Mouse (Mus musculus): ENCODE results near the gene Rpl3.
"Not testable (repeated sequence)": the region's sequence is repeated elsewhere in the genome, so short reads cannot be mapped to it uniquely, and the experiment has no call there.

Rpl3 gene

GRCm38 (mm10) chr15:80091121-80091955, at the start of gene Rpl3, which contains the start of gene Syngr1:
Gene Rpl3, minus strand, starts transcription at chr15:80091868.
Gene Syngr1, plus strand, starts transcription at chr15:80091334.
- no peak for DNase-seq (ENCODE audit: low read depth, low spot score)

- DNase-seq (ENCODE audit: low read depth, low spot score), result no peak
Observed at GRCm38 (mm10) chr15:80140878-80141277, 49.2 kb upstream of the Rpl3 start.

GRCm38 (mm10) chr15:80140302-80140701, 48.6 kb upstream of the Rpl3 start:
- no peak for DNase-seq (ENCODE audit: low read depth, low spot score)

DNA sequence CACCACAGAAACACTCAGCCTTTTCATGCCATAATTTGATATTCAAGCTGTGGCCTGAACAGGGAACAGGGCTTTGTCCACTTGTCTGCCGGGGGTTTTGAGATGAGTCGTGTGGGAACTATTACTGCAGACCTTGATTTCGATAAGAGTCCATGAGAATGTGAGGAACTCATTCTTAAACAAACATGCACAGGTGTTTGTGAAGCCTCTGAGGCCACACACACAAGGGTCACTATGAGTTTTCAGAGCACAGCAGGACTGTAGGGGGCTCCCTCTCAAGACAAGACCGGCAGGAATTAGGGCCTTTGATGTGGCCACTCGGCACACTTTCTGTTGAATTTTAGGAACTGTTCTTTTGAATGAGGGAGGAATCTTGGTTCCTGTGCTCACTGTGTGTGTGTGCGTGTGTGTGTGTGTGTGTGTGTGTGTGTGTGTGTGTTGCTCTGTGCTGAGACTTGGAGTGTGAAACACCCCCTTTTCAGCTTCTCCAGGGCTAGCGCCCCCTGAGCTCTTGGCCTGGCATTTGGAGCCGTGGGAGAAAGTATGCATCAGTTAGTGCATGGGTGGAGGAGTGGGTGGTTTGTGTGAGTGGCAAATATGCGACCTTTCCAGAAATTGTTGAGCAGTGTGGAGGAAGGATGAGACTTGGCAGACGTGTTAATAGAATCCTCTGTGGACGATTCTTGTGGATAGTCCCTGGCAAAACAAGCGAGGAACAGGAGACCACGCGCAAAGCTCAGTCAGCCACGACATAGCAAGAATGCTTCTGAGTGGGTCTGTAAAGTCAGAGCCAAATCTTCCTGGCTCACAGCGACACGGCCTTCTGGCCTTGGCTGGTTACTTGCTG, 46.5 kb upstream of the Rpl3 start:
- DNase-seq (ENCODE audit: low read depth, low spot score), result no peak

GRCm38 (mm10) chr15:80136645-80137044, 45.0 kb upstream of the Rpl3 start:
- DNase-seq (ENCODE audit: low read depth, low spot score), result no peak

DNA sequence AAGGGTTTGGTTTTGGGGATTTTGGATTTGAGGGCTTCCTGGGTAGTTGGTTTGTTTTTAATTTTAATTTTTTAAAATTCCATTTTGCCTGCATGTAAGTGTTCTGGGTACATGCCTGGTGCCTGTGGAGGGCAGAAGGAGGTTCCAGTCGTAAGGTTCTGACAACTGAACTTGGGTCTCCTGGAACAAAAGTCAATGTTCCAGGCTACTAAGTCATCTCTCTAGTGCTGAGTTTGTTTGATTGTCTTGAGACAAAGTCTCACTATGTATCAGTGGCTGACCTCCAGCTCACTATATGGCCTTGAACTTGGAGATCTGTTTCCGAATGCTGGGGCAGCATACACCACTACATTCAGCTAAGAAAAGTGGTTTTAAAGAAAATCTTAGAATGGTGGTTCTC, 43.8 kb upstream of the Rpl3 start:
- DNase-seq (ENCODE audit: low read depth, low spot score), result no peak

DNA sequence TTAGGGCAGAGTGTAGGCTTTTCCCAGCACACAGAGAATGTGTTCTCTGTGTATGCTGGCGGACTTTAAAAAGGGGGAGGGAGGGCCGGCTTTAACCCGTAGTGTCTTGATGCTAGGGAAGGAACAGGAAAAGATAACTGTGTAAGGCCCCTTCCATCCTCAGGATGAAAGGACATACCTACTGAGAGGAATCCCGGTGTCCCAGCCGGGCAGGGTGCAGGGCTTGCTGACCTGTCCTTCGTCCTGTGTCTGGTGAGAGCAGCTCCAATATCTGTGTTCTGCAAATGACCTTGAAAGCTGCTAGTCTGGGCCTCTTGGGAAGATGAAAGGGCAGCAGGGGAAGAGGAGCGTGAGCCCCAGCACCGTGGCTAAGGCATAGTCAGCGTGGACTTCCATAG, 42.8 kb upstream of the Rpl3 start:
- DNase-seq (ENCODE audit: low read depth, low spot score), result no peak

GRCm38 (mm10) chr15:80133682-80134449, 42.2 kb upstream of the Rpl3 start:
- no peak for DNase-seq (ENCODE audit: low read depth, low spot score)

- DNase-seq (ENCODE audit: low read depth, low spot score), result peak; percentile 79
Observed at GRCm38 (mm10) chr15:80132993-80133586, 41.4 kb upstream of the Rpl3 start, which contains the start of gene Tab1. Gene Tab1, plus strand, starts transcription at chr15:80133127.

- DNase-seq (ENCODE audit: low read depth, low spot score), result no peak
Observed at GRCm38 (mm10) chr15:80132452-80132851, 40.8 kb upstream of the Rpl3 start.

GRCm38 (mm10) chr15:80131421-80131820, 39.8 kb upstream of the Rpl3 start:
- no peak for DNase-seq (ENCODE audit: low read depth, low spot score)

DNA sequence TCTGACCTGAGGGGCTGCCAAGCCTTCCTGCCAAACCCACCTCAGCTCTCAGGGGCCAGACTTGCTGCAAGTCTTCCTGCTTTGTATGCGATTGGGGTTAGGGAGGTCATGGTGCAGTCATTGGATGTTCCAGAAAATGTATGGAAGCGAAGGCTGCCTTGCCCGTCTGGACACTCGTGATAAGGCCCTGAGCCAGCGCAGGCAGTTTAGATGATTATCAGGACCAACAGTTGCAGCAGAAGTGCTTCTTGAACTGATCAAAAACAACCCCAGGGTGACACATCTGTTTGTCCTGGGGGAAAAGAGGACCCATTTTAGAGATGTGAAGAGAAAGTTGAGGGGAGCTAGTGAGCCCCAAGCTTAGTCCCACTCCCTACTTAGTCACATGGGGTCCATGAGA, 39.0 kb upstream of the Rpl3 start:
- DNase-seq (ENCODE audit: low read depth, low spot score), result no peak

GRCm38 (mm10) chr15:80129982-80130381, 38.3 kb upstream of the Rpl3 start:
- no peak for DNase-seq (ENCODE audit: low read depth, low spot score)

- no peak for DNase-seq (ENCODE audit: low read depth, low spot score)
Observed at GRCm38 (mm10) chr15:80127191-80127590, 35.5 kb upstream of the Rpl3 start.

DNA sequence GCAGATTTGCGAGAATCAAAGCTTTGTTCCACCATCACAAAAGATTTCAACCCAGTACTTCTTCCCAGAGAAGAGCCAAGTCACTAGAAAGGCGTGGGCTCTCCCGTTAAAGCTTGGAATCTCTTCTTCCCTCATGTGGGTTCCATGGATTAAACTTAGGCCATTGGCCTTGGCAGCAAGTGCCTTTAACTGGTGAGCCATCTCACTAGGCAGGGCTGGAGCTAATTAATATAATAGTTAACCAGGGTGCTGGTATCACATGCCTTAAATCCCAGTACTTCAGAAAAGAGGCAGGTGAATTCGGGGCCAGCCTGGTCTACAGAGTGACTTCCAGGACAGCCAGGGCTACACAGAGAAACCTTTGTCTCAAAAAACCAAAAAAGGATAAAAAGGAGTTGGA, 33.0 kb upstream of the Rpl3 start:
- no peak for DNase-seq (ENCODE audit: low read depth, low spot score)

- not testable (repeated sequence) for DNase-seq (ENCODE audit: low read depth, low spot score)
Observed at GRCm38 (mm10) chr15:80122431-80122830, 30.8 kb upstream of the Rpl3 start.

DNA sequence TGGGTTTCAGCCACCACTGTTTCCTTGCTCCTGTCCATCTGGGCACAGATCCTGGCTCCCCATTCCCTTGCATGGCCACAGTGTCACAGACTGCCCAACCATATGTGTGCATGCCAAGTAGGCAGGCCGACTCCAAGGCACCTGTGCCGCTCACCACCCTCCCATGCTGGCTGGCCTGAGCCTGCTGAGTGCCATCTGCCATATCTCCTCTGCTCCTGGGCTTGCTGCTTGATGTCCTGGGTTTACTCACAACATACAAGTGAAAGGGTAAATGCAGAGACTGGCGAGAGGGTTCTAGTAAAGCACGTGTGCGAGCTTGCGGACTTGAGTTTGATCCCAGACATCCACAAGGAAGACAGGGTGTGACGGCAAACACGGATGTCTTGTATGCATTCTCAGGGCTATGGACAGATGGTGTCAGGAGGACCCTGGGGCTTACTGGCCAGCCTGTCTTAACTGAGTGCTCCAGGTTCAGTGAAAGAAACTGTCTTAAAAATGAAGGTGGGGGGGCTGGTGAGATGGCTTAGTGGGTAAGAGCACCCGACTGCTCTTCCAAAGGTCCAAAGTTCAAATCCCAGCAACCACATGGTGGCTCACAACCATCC, 30.2 kb upstream of the Rpl3 start:
- DNase-seq (ENCODE audit: low read depth, low spot score), result no peak

DNA sequence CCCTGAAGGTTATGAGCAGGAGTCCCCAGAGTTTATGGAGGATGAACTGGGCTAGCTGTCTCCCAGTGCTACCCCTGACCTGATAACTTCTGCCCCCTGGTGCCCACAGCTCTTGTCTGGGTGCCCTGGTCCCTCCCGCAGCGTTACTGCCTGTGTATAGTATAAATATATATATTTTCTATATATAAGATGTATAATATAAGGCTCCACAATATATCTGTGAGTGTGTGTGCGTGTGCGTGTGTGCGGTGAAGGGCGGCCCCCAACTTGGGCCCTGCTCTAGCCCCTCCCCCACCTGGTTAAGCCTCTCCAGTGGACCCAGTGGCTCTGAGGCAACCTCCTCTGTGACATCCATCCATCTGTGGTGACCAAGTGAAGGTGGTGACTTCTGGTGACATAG, 27.4 kb upstream of the Rpl3 start:
- no peak for DNase-seq (ENCODE audit: low read depth, low spot score)

- DNase-seq (ENCODE audit: low read depth, low spot score), result no peak
Observed at GRCm38 (mm10) chr15:80117154-80117553, 25.5 kb upstream of the Rpl3 start.

DNA sequence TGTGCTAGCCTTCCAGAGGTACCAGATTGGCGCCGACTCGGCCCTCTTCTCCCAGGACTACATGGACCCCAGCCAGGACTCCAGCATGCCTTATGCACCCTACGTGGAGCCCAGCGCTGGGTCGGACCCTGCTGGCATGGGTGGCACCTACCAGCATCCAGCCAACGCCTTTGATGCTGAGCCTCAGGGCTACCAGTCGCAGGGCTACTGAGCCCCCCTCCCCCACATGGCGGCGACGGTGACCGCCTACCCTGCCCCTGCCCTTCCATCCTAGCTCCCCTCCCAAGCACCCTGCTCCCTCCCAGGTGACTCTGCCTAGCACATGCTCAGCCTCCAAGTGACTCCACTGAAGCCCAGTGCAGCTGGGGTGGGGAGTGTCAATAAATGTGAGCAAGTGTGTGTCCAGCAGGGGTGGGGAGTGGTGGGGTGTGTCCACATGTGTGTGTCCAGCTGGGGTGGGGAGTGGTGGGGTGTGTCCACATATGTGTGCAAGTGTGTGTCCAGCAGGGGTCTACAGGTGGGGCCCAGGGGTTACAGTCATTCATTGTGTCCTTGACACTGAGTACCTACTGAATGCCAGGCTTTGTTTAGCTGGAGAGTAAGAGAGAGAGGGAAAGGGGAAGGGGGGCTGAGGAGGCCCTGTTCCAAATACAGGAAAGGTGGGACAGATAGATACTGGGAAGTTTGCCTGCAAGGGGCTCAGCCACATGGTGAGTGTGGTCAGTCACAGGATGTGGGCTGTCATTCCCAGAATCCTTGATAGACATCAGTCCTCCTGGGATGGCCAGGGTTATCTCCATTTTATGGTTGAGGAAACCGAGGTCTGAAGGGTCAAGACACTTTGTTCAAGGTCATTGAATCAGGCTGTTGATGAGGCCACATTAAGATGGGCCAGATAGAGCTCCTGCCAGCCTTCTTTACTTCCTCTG, 24.5 kb upstream of the Rpl3 start:
- no peak for DNase-seq (ENCODE audit: low read depth, low spot score)

Data from brain, embryonic 18.5 days (tissue).